Mouse (Mus musculus): Measurements from ENCODE around the gene Gucy1a1. TPM values are rescaled to one million over a fixed set of nuclear protein-coding genes. Genes with fewer than 3 reads are reported as not detected.

The Gucy1a1 gene
- polyA plus RNA-seq, 1 experiment from 2014 or later = 18.8 TPM

- 43% methylated on average over 2 of the region's 2 CpGs for WGBS
- DNase-seq (ENCODE audit: low spot score) = no peak
- no peaks in the 10 kb centered on the region for H3K9me3 ChIP-seq (ENCODE audit: control insufficient read depth, low read length)
- H3K4me2 ChIP-seq = no peak overlapping the region
- no peak for ATAC-seq (replicated peaks; ENCODE audit: low FRiP score)
- H3K4me3 ChIP-seq (ENCODE audit: low read depth, low read length) = no peak overlapping the region
- no peak overlapping the region for H3K27ac ChIP-seq (ENCODE audit: low read depth, low read length)
- H3K4me1 ChIP-seq (replicated peaks; ENCODE audit: control insufficient read depth, insufficient read depth, low read length) = no peaks in the 10 kb centered on the region
- no peaks in the 10 kb centered on the region for H3K27me3 ChIP-seq (replicated peaks; ENCODE audit: control insufficient read depth, insufficient read depth, low read length)
- no peak overlapping the region for H3K9ac ChIP-seq (ENCODE audit: low read depth, low read length)
- H3K36me3 ChIP-seq (ENCODE audit: control insufficient read depth, insufficient read depth, low read length) = no peaks in the 10 kb centered on the region
These were observed 33.1 kb downstream of the Gucy1a1 start for GRCm38 (mm10) chr3:82112439-82112838.

GRCm38 (mm10) chr3:82111986-82112385 lies 33.6 kb downstream of the Gucy1a1 start:
- H3K9me3 ChIP-seq (ENCODE audit: control insufficient read depth, low read length) = no peaks in the 10 kb centered on the region
- WGBS = 44% methylated on average over 3 of the region's 3 CpGs
- no peak overlapping the region for H3K4me2 ChIP-seq
- DNase-seq (ENCODE audit: low spot score) (no peak), ATAC-seq (replicated peaks; ENCODE audit: low FRiP score) (no peak)
- H3K27ac ChIP-seq (ENCODE audit: low read depth, low read length) = no peak overlapping the region
- H3K4me3 ChIP-seq (ENCODE audit: low read depth, low read length) = no peak overlapping the region
- no peaks in the 10 kb centered on the region for H3K36me3 ChIP-seq (ENCODE audit: control insufficient read depth, insufficient read depth, low read length)
- no peaks in the 10 kb centered on the region for H3K4me1 ChIP-seq (replicated peaks; ENCODE audit: control insufficient read depth, insufficient read depth, low read length)
- no peak overlapping the region for H3K9ac ChIP-seq (ENCODE audit: low read depth, low read length)
- H3K27me3 ChIP-seq (replicated peaks; ENCODE audit: control insufficient read depth, insufficient read depth, low read length) = no peaks in the 10 kb centered on the region

DNA sequence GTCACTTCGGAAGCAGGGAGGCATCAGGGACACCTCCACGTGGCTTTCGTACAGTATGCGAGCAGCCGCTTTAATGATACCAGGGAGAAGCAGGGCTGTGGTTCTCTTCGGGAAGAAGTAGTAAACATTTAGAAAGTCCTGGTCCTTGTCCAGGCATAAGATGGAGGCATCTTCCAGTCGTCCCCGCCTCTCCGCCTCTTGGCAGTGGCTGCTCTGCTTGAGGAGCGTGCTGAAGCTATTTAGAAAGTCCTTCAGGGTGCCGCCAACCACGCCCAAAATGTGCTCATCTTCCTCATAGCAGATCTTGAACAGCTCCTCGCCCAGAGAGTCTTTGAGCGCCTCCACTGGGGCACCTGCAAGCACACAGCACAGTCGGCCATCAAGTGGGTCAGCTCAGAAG lies 36.6 kb downstream of the Gucy1a1 start:
- H3K4me1 ChIP-seq (replicated peaks; ENCODE audit: control insufficient read depth, insufficient read depth, low read length) = no peaks in the 10 kb centered on the region

DNA sequence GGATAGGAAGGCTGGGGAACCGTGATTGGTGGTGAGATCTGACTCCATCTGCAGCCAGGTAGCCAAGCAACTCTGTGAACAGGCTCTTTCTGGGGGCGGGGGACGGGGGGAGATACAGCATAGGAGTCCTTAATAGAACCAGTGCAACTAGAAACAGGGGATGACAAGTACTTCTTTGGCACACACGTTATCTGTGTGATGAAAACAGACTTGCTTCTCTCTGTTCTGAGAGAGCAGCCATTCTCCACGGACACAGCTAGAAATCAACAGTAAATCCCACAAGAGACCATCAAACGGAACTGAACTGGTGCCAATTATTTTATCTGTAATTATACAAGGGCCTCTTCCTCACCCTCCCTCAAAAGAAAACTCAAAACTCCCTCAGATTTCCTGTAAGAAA lies 41.4 kb downstream of the Gucy1a1 start:
- no peak overlapping the region for H3K9ac ChIP-seq (ENCODE audit: low read depth, low read length)

More for the DNA sequence above, 36.6 kb downstream of the Gucy1a1 start:
- Histone ChIP-seq H3K36me3 (ENCODE audit: control insufficient read depth, insufficient read depth, low read length) (no peaks in the 10 kb centered on the region), H3K9ac (ENCODE audit: low read depth, low read length) (no peak overlapping the region), H3K4me2 (no peak overlapping the region), H3K4me3 (ENCODE audit: low read depth, low read length) (no peak overlapping the region), H3K27ac (ENCODE audit: low read depth, low read length) (no peak overlapping the region), H3K9me3 (ENCODE audit: control insufficient read depth, low read length) (no peaks in the 10 kb centered on the region), H3K27me3 (replicated peaks; ENCODE audit: control insufficient read depth, insufficient read depth, low read length) (no peaks in the 10 kb centered on the region)
- no peak for ATAC-seq (replicated peaks; ENCODE audit: low FRiP score)
- WGBS = 89% methylated on average over 15 of the region's 15 CpGs
- no peak for DNase-seq (ENCODE audit: low spot score)

GRCm38 (mm10) chr3:82099127-82099526 lies 46.5 kb downstream of the Gucy1a1 start:
- no peaks in the 10 kb centered on the region for H3K4me1 ChIP-seq (replicated peaks; ENCODE audit: control insufficient read depth, insufficient read depth, low read length)
- H3K27me3 ChIP-seq (replicated peaks; ENCODE audit: control insufficient read depth, insufficient read depth, low read length) = no peaks in the 10 kb centered on the region
- H3K27ac ChIP-seq (ENCODE audit: low read depth, low read length) = no peak overlapping the region
- WGBS = 82% methylated on average over 6 of the region's 6 CpGs
- no peak for DNase-seq (ENCODE audit: low spot score)
- no peak overlapping the region for H3K4me2 ChIP-seq
- no peak overlapping the region for H3K4me3 ChIP-seq (ENCODE audit: low read depth, low read length)
- no peaks in the 10 kb centered on the region for H3K9me3 ChIP-seq (ENCODE audit: control insufficient read depth, low read length)
- no peak overlapping the region for H3K9ac ChIP-seq (ENCODE audit: low read depth, low read length)
- no peak for ATAC-seq (replicated peaks; ENCODE audit: low FRiP score)
- no peaks in the 10 kb centered on the region for H3K36me3 ChIP-seq (ENCODE audit: control insufficient read depth, insufficient read depth, low read length)

More for the DNA sequence above, 41.4 kb downstream of the Gucy1a1 start:
- no peak for ATAC-seq (replicated peaks; ENCODE audit: low FRiP score)
- Histone ChIP-seq H3K36me3 (ENCODE audit: control insufficient read depth, insufficient read depth, low read length) (no peaks in the 10 kb centered on the region), H3K27me3 (replicated peaks; ENCODE audit: control insufficient read depth, insufficient read depth, low read length) (no peaks in the 10 kb centered on the region), H3K4me1 (replicated peaks; ENCODE audit: control insufficient read depth, insufficient read depth, low read length) (no peaks in the 10 kb centered on the region), H3K27ac (ENCODE audit: low read depth, low read length) (no peak overlapping the region), H3K9me3 (ENCODE audit: control insufficient read depth, low read length) (no peaks in the 10 kb centered on the region), H3K4me3 (ENCODE audit: low read depth, low read length) (no peak overlapping the region), H3K4me2 (no peak overlapping the region)
- 63% methylated on average over 6 of the region's 6 CpGs for WGBS
- no peak for DNase-seq (ENCODE audit: low spot score)

DNA sequence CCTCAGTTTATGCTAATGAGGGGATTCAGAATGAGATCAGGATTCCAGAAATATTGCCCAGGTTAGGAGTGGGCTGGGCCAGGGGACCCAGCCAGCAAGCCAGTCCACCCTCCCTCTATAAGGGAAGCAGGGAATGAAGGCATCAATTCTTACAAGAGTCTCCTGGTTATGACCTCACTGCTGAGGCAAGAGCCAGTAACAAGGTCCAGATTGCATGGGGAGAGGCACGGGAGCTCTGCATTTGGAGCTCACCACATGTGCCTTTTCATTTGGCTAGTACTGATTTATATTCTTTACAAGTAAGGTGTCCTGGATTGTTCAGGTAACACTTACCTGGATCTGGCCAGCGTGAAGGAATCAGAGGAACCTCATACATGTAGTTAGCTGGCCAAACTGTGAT lies 48.8 kb downstream of the Gucy1a1 start:
- Histone ChIP-seq H3K27ac (ENCODE audit: low read depth, low read length) (no peak overlapping the region), H3K36me3 (ENCODE audit: control insufficient read depth, insufficient read depth, low read length) (no peaks in the 10 kb centered on the region), H3K9me3 (ENCODE audit: control insufficient read depth, low read length) (no peaks in the 10 kb centered on the region), H3K4me1 (replicated peaks; ENCODE audit: control insufficient read depth, insufficient read depth, low read length) (no peaks in the 10 kb centered on the region), H3K4me3 (ENCODE audit: low read depth, low read length) (no peak overlapping the region), H3K4me2 (no peak overlapping the region), H3K27me3 (replicated peaks; ENCODE audit: control insufficient read depth, insufficient read depth, low read length) (no peaks in the 10 kb centered on the region), H3K9ac (ENCODE audit: low read depth, low read length) (no peak overlapping the region)
- ATAC-seq (replicated peaks; ENCODE audit: low FRiP score) = no peak
- no peak for DNase-seq (ENCODE audit: low spot score)
- 71% methylated on average over 2 of the region's 2 CpGs for WGBS

GRCm38 (mm10) chr3:82074201-82074851 lies 71.3 kb downstream of the Gucy1a1 start, which contains the start of gene Gucy1b1:
TSS of gene Gucy1b1 (minus strand) at chr3:82074689.
- Histone ChIP-seq H3K36me3 (ENCODE audit: control insufficient read depth, insufficient read depth, low read length) (no peaks in the 10 kb centered on the region), H3K4me2 (peak within 1 kb of the TSS; percentile 80)
- WGBS = 1% methylated on average over 25 of the region's 25 CpGs

GRCm38 (mm10) chr3:82073741-82074181 lies 71.8 kb downstream of the Gucy1a1 start:
- Histone ChIP-seq H3K4me1 (replicated peaks; ENCODE audit: control insufficient read depth, insufficient read depth, low read length) (peaks cover 4% of the 10 kb centered on the region; the same call in 1 of the 2 replicates), H3K27ac (ENCODE audit: low read depth, low read length) (peak overlapping the region; percentile 5; the same call in 1 of the 2 replicates), H3K36me3 (ENCODE audit: control insufficient read depth, insufficient read depth, low read length) (no peaks in the 10 kb centered on the region), H3K9ac (ENCODE audit: low read depth, low read length) (peak overlapping the region; percentile 46; the same call in 1 of the 2 replicates), H3K4me3 (ENCODE audit: low read depth, low read length) (peak overlapping the region; percentile 55), H3K4me2 (peak overlapping the region; percentile 80), H3K27me3 (replicated peaks; ENCODE audit: control insufficient read depth, insufficient read depth, low read length) (peaks cover 12% of the 10 kb centered on the region), H3K9me3 (ENCODE audit: control insufficient read depth, low read length) (no peaks in the 10 kb centered on the region)
- DNase-seq (ENCODE audit: low spot score) (peak; percentile 60), ATAC-seq (replicated peaks; ENCODE audit: low FRiP score) (peak; percentile 29; the same call in 1 of the 2 replicates)
- WGBS = 2% methylated on average over 34 of the region's 34 CpGs

More at GRCm38 (mm10) chr3:82074201-82074851, 71.3 kb downstream of the Gucy1a1 start, which contains the start of gene Gucy1b1:
- Histone ChIP-seq H3K27ac (ENCODE audit: low read depth, low read length) (peak within 1 kb of the TSS; percentile 5; the same call in 1 of the 2 replicates), H3K4me1 (replicated peaks; ENCODE audit: control insufficient read depth, insufficient read depth, low read length) (peaks cover 4% of the 10 kb centered on the region; the same call in 1 of the 2 replicates), H3K27me3 (replicated peaks; ENCODE audit: control insufficient read depth, insufficient read depth, low read length) (peaks cover 12% of the 10 kb centered on the region), H3K9me3 (ENCODE audit: control insufficient read depth, low read length) (no peaks in the 10 kb centered on the region), H3K4me3 (ENCODE audit: low read depth, low read length) (peak within 1 kb of the TSS; percentile 55), H3K9ac (ENCODE audit: low read depth, low read length) (peak within 1 kb of the TSS; percentile 46; the same call in 1 of the 2 replicates)
- ATAC-seq (replicated peaks; ENCODE audit: low FRiP score) = peak; percentile 93
- peak; percentile 68 for DNase-seq (ENCODE audit: low spot score)

- H3K4me2 ChIP-seq = no peak overlapping the region
- H3K4me1 ChIP-seq (replicated peaks; ENCODE audit: control insufficient read depth, insufficient read depth, low read length) = no peaks in the 10 kb centered on the region
- no peak overlapping the region for H3K27ac ChIP-seq (ENCODE audit: low read depth, low read length)
- H3K9me3 ChIP-seq (ENCODE audit: control insufficient read depth, low read length) = no peaks in the 10 kb centered on the region
- H3K4me3 ChIP-seq (ENCODE audit: low read depth, low read length) = no peak overlapping the region
- WGBS = 70% methylated on average over 5 of the region's 5 CpGs
- no peak for DNase-seq (ENCODE audit: low spot score)
- no peak for ATAC-seq (replicated peaks; ENCODE audit: low FRiP score)
- H3K36me3 ChIP-seq (ENCODE audit: control insufficient read depth, insufficient read depth, low read length) = no peaks in the 10 kb centered on the region
- H3K27me3 ChIP-seq (replicated peaks; ENCODE audit: control insufficient read depth, insufficient read depth, low read length) = no peaks in the 10 kb centered on the region; the same call in 1 of the 2 replicates
- H3K9ac ChIP-seq (ENCODE audit: low read depth, low read length) = no peak overlapping the region
These were observed 77.8 kb downstream of the Gucy1a1 start for GRCm38 (mm10) chr3:82067830-82068229.

Data from liver, embryonic 11.5 days (tissue).